Mouse (Mus musculus) liver, adult 2 months (tissue): Measurements from ENCODE around the gene Olfr1282. TPM values are rescaled to one million over a fixed set of nuclear protein-coding genes. Genes with fewer than 3 reads are reported as not detected.
"Not testable (repeated sequence)": the region's sequence is repeated elsewhere in the genome, so short reads cannot be mapped to it uniquely, and the experiment has no call there.

ENCODE experiments used
- DNase-seq: peaks from one replicate; pipeline ENCODE4 v3.0.0-alpha.2; 2011; ENCODE audit warnings: low read depth, low spot score; ENCODE audit errors: extremely low read depth
- H3K27ac ChIP-seq: fragments of 200-500 bp; replicated peaks from 2 replicates; pipeline ENCODE4 v1.5.1; 2012; ENCODE audit warnings: low read depth, mild to moderate bottlenecking, control low read depth, inconsistent platforms, low read length; ENCODE audit not compliant: insufficient read depth
- H3K27me3 ChIP-seq: fragments of 200-500 bp; 2 replicates; pipeline ENCODE4 v1.6.1; 2012; ENCODE audit warnings: mild to moderate bottlenecking, moderate library complexity, low read length, inconsistent platforms; ENCODE audit not compliant: control insufficient read depth, insufficient read depth
- H3K36me3 ChIP-seq: fragments of 200-500 bp; 2 replicates; pipeline ENCODE4 v1.6.1; 2012; ENCODE audit warnings: low read length, inconsistent platforms; ENCODE audit not compliant: control insufficient read depth, insufficient read depth
- H3K4me1 ChIP-seq: fragments of 200-500 bp; 2 replicates; pipeline ENCODE4 v1.6.1; 2011; ENCODE audit warnings: low read length; ENCODE audit not compliant: control insufficient read depth, insufficient read depth
- H3K4me3 ChIP-seq: fragments of 200-500 bp; 2 replicates; pipeline ENCODE4 v1.5.1; 2011; ENCODE audit warnings: low read depth, mild to moderate bottlenecking, control low read depth, low read length, moderate library complexity; ENCODE audit not compliant: insufficient read depth
- H3K79me2 ChIP-seq: fragments of 200-500 bp; 2 replicates; pipeline ENCODE4 v1.6.1; 2012; ENCODE audit warnings: inconsistent platforms, mild to moderate bottlenecking, low read length, moderate library complexity; ENCODE audit not compliant: control insufficient read depth, insufficient read depth
- H3K9ac ChIP-seq: fragments of 200-500 bp; 2 replicates; pipeline ENCODE4 v1.6.1; 2012; ENCODE audit warnings: low read depth, mild to moderate bottlenecking, control low read depth, inconsistent platforms, low read length
- CTCF ChIP-seq: fragments of 200-500 bp; IDR thresholded peaks from 2 replicates; pipeline ENCODE4 v1.5.1; 2011; ENCODE audit warnings: low read depth, low read length, control low read depth
- POLR2A ChIP-seq: fragments of 200-500 bp; IDR thresholded peaks from 2 replicates; pipeline ENCODE4 v1.6.1; 2011; ENCODE audit warnings: low read length, control low read depth; ENCODE audit not compliant: insufficient read depth; ENCODE audit errors: extremely low read depth
- WGBS: fragments of 180-500 bp; shearing (Covaris S2); methylation state at CpG from one replicate; pipeline ENCODE4 v1.1.7; 2018; 5-methylcytosine and 5-hydroxymethylcytosine counted together
- polyA plus RNA-seq: library from polyadenylated mRNA; depleted of rRNA; stranded (reverse); fragments of >200 nt; gene quantifications from 2 replicates; pipeline ENCODE4 v1.2.3, GENCODE M21; 2012; rRNA removed
- total RNA-seq: library from RNA; depleted of rRNA; stranded (reverse); fragments of >200 nt; gene quantifications from 2 replicates; pipeline ENCODE4 v1.2.3, GENCODE M21; 2014; rRNA removed

The Olfr1282 gene
- not detected in 2 replicates for total RNA-seq
- not detected in 2 replicates for polyA plus RNA-seq

DNA sequence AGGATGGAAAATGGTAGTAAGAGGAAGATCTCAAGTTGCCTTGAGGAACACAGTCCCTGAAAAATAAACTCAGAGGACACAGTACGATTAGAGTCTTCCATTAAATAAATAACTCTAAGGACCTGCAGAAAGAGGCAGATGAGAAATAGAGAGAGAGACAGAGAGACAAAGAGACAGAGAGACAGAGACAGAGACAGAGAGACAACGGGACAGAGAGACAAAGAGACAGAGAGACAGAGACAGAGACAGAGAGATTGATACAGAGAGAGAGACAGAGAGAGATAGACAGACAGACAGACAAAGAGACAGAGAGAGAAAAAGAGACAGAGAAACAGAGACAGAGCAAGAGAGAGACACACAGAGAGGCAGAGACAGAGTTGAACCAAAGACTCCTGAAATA is at the start of gene Olfr1282:
Gene Olfr1282 (minus strand): TSS at position 101 of the 400 bp plus-strand sequence.
- H3K27me3 ChIP-seq: no peaks in the 10 kb centered on the region

DNA sequence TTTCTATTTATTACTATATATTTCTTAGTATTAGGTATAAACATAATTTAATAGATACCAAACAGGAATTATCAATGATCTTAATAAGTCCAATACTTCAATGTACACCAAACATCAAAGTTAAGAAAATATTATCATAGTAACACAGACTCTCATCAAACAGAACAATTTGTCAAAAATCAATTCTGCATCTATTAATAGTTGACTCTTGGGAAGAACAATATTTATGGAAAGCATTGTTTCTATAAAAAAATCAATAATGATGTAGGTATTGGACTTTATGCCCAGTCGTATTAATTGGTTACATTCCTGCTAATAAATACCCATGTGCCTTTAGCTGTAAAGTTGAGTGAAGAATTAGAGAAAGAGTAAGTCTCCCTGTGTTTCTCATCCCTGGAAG is 39.3 kb upstream of the Olfr1282 start, which contains the start of gene Olfr1284:
Gene Olfr1284 (plus strand): TSS at position 301 of the 400 bp plus-strand sequence.
- H3K27me3 ChIP-seq: no peaks in the 10 kb centered on the region
- 81% methylated on average over 1 of the region's 1 CpGs for WGBS
- TF ChIP-seq CTCF (no peak), POLR2A (no peak)
- H3K36me3 ChIP-seq: no peaks in the 10 kb centered on the region
- H3K4me3 ChIP-seq: no peak within 1 kb of the TSS
- H3K9ac ChIP-seq: no peak within 1 kb of the TSS
- DNase-seq: no peak
- H3K4me1 ChIP-seq: no peaks in the 10 kb centered on the region
- H3K27ac ChIP-seq: no peak within 1 kb of the TSS
- no peaks in the 10 kb centered on the region for H3K79me2 ChIP-seq

More for the DNA sequence above, at the start of gene Olfr1282:
- Histone ChIP-seq H3K4me3 (no peak within 1 kb of the TSS), H3K9ac (no peak within 1 kb of the TSS), H3K79me2 (no peaks in the 10 kb centered on the region), H3K27ac (no peak within 1 kb of the TSS), H3K4me1 (no peaks in the 10 kb centered on the region), H3K36me3 (no peaks in the 10 kb centered on the region)
- TF ChIP-seq POLR2A: no peak
- no peak for TF ChIP-seq CTCF
- DNase-seq: no peak
- 53% methylated on average over 2 of the region's 2 CpGs for WGBS

DNA sequence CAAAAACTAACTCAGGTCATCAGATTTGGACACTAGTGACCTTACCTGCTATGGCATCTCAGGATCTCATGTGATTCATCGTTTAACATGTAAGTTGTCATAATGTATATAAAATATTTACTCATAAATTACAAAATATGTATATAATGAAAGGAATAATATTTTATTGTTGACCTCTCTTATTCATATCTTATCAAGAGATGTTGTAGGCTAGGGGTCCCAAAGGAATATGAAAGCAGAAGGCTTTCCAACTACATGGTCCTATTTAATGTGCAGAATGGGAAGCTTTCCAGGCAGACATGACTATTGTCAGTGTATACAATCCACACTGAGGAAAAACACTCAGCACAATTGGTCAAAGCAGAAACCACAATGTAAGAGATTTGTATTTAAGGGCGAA is 30.6 kb upstream of the Olfr1282 start, which contains the start of gene Olfr1283:
Gene Olfr1283 (plus strand): TSS at position 301 of the 400 bp plus-strand sequence.
- no peak for DNase-seq

DNA sequence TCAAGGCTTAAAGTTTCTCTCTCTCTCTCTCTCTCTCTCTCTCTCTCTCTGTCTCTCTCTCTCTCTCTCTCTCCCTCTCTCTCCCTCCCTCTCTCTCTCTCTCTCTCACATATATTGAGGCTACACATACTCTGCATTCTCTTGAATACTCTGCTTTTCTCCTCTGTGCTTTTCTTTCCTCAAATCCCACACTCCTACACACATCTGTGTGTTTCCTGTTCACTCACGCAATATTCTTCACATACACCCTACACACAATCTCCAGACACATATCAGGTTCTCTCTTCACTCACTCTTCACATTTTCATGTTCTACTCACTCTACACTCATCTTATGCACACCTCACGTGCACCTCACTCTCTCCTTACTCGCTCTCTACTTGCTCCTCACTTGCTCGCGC is 2.2 kb downstream of the Olfr1282 start:
- not testable (repeated sequence) for H3K36me3 ChIP-seq, H3K27ac ChIP-seq, DNase-seq, H3K4me1 ChIP-seq, H3K27me3 ChIP-seq, H3K4me3 ChIP-seq, H3K79me2 ChIP-seq, H3K9ac ChIP-seq
- 83% methylated on average over 5 of the region's 5 CpGs for WGBS

More for the DNA sequence above, 30.6 kb upstream of the Olfr1282 start, which contains the start of gene Olfr1283:
- no peaks in the 10 kb centered on the region for H3K27me3 ChIP-seq
- no peaks in the 10 kb centered on the region for H3K4me1 ChIP-seq
- no peaks in the 10 kb centered on the region for H3K79me2 ChIP-seq
- WGBS: 60% methylated on average over 2 of the region's 2 CpGs
- no peak within 1 kb of the TSS for H3K27ac ChIP-seq
- no peak within 1 kb of the TSS for H3K4me3 ChIP-seq
- H3K36me3 ChIP-seq: no peaks in the 10 kb centered on the region
- no peak for TF ChIP-seq CTCF
- no peak for TF ChIP-seq POLR2A
- no peak within 1 kb of the TSS for H3K9ac ChIP-seq

DNA sequence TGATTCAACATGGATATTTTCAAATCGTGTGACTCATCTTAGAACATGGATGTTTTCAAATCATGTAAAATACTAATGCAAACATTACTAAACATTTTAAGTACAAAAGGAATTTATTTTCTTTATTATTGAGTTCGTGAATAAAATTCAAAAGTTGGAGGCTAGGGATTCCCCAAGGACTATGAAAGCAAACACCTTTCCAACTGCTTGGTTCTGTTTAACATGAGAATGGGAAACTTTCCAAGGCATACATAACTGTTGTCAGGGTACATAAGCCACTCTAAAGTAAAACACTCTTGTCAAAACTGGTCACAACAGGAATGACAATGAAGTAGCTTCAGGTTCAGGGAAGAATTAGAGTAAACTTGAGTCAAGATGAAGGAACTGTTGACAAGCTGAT is 9.7 kb downstream of the Olfr1282 start, which contains the start of gene Olfr1281:
Gene Olfr1281 (plus strand): TSS at position 301 of the 400 bp plus-strand sequence.
- no peak within 1 kb of the TSS for H3K9ac ChIP-seq
- WGBS: 52% methylated on average over 2 of the region's 2 CpGs
- TF ChIP-seq POLR2A: no peak
- TF ChIP-seq CTCF: no peak
- H3K4me3 ChIP-seq: no peak within 1 kb of the TSS
- H3K4me1 ChIP-seq: no peaks in the 10 kb centered on the region
- no peaks in the 10 kb centered on the region for H3K79me2 ChIP-seq
- H3K27ac ChIP-seq: no peak within 1 kb of the TSS
- no peaks in the 10 kb centered on the region for H3K36me3 ChIP-seq
- H3K27me3 ChIP-seq: no peaks in the 10 kb centered on the region
- no peak for DNase-seq

DNA sequence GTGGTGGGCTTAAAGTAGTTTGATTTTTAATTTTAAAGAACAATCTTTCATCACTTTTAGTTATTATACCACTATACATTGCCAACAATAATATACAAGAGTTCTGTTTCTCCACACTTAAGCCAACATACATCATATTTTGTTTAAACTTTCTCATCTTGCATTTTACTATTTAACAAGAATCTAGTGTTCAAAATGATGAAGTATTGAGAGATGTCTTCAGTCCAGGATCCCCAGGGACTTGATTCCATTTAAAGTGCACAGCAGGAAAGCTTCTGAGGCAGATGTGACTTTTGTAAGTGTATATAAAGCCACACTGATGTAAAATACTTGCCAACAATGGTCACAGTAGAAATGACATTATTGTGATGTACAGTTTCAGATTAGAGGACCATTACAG is 22.2 kb downstream of the Olfr1282 start, which contains the start of gene Olfr1280:
Gene Olfr1280 (plus strand): TSS at position 301 of the 400 bp plus-strand sequence.
- no peaks in the 10 kb centered on the region for H3K36me3 ChIP-seq
- H3K4me3 ChIP-seq: no peak within 1 kb of the TSS
- H3K9ac ChIP-seq: no peak within 1 kb of the TSS
- H3K79me2 ChIP-seq: no peaks in the 10 kb centered on the region
- no peak for DNase-seq
- H3K27me3 ChIP-seq: no peaks in the 10 kb centered on the region
- TF ChIP-seq CTCF: no peak
- TF ChIP-seq POLR2A: no peak
- no peak within 1 kb of the TSS for H3K27ac ChIP-seq
- no peaks in the 10 kb centered on the region for H3K4me1 ChIP-seq
